Mouse (Mus musculus) heart, adult 2 months (tissue): ENCODE results near the gene Nudt17.

ENCODE experiments used
- CTCF ChIP-seq: fragments of 200-600 bp; IDR thresholded peaks from 2 replicates; pipeline ENCODE4 v1.8.1; 2022; ENCODE audit warnings: antibody characterized with exemption, mild to moderate bottlenecking, moderate library complexity
- EP300 ChIP-seq: fragments of 200-500 bp; IDR thresholded peaks from 2 replicates; pipeline ENCODE4 v1.6.1; 2011; ENCODE audit warnings: low read depth, low read length, control low read depth; ENCODE audit not compliant: insufficient read depth
- POLR2A ChIP-seq: fragments of 200-500 bp; IDR thresholded peaks from 2 replicates; pipeline ENCODE4 v1.6.1; 2011; ENCODE audit warnings: mild to moderate bottlenecking, low read depth, low read length, control low read depth; ENCODE audit not compliant: insufficient read depth

GRCm38 (mm10) chr3:96690298-96690697, 18.1 kb downstream of the Nudt17 start:
- TF ChIP-seq CTCF (peak; percentile 32), POLR2A (no peak), EP300 (no peak)
